Mouse (Mus musculus): ENCODE measurements around the gene Saxo1.

- TF ChIP-seq CTCF (IDR thresholded peaks at IDR 0.05; ENCODE audit: borderline replicate concordance, insufficient read depth, low read length) (no peak), POLR2A (IDR thresholded peaks at IDR 0.05; ENCODE audit: low read depth, low read length) (no peak)
Observed at GRCm38 (mm10) chr4:86416401-86417025, 141.6 kb downstream of the Saxo1 start.

Measured in embryonic fibroblast, embryonic 13.5 days (primary cell).